Mouse (Mus musculus) testis, postnatal 10 days (tissue): Measurements from ENCODE around the gene Astn1.

ENCODE experiments used
- DNase-seq: peaks from one replicate; pipeline ENCODE4 v3.0.0; 2021; ENCODE audit warnings: low spot score

Astn1 gene

DNA sequence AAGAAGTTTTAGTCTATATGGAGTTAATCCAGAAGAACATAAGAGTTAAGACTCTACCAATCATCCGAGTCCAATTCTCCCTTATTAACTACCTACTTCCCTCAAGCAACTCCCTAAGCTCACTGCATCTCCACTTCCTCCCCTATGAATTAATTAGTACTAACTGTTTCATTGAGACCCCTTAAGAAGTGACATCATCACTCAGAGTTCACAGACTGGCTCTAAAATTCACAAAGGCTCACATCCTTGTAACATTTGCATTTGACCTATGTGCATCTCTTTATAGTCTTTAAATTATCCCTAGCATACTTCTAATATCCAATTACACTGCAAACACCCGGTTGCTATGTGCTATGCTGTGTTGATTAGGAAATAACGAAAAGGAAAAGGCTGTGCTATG is 174.1 kb downstream of the Astn1 start:
- DNase-seq, result no peak

DNA sequence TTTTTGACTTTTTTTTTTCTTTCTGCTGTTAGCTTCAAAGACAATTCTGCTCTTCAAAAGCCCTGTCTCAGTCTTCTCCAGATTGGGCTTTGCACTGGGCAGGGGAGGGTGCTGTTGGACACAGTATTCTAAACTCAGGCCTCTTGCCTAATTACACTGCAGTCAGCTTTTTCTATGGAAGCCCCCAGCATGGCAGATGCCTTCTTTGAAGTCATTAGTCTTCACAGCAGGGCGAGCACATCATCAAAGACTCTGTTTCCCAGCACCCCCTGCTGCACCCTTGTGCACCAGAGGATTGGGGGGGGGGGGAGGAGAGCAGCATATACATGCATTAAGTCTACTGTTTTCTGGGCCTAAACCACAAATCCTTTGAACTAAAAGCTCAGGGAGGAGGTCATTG is 174.8 kb downstream of the Astn1 start:
- no peak for DNase-seq

DNA sequence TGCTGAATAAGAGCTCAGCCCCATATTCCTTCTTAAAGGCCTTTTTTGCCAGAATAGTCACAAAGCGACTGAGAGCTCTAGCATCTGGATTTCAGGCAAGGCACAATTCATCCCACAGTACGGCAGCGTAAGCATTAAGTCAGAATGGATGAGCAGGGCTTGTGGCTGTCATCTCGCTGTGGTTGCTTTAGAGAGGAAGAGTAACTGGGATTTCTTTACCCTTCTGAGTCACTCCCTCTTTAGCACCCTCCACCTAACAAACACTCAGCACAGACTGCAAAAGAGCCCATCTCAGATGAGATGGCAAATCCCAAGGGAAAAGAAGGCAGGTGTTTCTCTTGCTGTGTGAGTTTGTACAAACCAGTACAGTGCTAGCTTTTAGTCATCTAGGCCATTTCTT is 183.0 kb downstream of the Astn1 start:
- DNase-seq, result no peak

DNA sequence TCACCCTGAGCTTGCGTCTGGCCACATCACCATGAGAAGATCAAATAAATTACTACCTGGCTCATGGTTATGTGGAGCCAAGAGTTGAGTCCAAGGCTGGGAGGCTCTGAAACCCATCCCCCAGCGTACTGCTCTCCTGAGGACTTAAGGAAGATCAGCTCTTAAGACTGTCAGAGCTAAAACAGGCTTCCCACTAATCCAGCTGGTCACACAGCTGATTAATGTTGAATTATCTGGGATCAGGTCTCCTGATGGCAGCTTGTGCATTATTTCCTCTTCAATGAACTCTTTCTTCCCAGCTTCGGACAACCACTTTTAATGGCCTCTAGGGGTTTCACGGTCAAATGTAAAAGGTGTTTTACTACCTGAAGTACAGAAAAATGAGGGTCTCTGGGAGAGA is 184.4 kb downstream of the Astn1 start:
- DNase-seq, result no peak

DNA sequence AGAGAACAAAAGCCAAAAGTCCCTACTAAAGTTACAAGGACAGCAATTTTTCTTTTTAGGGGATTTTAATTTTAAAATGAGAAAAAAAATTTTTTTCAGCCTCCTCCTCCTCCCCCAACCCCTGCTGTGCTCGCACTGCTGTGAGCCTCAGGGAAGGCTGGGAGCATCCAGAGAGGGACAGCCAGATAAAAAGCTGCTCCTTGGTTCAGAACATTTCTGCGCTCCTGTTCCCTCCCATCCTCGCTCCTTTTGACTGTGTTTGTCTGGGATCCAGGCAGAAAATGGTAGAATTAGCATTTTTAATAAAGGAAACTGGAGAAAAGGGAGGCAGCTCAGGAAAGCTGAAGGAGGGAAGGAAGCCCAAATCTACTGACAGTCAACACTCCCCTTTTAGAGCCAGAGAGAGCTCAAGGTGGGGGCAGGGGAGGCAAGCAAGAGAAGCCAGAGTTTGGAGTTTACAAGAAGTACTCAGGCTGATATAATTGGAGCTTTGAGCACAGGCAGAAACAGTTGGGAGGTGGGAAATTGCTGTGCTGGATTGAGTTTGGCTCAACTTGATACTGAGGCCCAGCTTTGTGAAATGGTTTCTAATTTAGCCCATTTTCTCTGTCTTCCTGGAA is 185.6 kb downstream of the Astn1 start:
- DNase-seq, result no peak

DNA sequence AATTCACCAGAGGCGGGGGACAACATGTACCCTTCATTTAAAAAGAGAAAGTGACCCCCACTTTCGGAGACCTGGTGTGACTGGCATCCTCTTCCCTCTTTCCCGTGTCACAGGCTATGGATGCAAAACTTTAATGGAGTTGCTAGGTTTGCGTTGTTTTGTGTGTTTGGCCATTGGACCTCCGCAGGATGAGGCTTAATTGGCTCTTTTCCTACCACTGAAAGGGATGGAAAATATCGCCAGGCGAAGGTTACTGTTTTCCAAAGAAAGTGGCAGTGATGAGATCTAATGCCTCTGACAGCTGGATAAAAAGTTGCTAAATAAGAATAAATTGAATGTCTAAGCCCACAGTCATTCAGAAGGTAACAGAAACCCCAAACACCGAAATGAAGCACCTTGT is 186.2 kb downstream of the Astn1 start:
- no peak for DNase-seq

DNA sequence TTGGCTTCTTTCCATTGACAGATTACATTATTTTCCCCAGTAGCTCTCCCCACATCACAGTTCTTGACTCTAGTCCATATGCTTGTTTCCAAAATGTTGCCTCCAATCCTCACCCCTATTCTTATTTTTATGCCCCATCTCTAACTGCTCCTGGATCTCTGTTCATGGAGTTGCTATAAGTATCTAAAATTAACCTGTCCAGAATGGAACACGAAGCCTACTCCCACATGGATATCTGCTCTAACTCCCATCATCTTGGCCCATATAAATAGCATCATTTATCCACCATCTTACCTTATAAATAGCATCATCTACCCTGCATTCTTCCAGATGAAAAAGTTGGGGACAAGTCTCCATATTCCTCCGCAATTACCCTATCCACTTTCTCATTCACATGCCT is 187.5 kb downstream of the Astn1 start:
- DNase-seq, result no peak

DNA sequence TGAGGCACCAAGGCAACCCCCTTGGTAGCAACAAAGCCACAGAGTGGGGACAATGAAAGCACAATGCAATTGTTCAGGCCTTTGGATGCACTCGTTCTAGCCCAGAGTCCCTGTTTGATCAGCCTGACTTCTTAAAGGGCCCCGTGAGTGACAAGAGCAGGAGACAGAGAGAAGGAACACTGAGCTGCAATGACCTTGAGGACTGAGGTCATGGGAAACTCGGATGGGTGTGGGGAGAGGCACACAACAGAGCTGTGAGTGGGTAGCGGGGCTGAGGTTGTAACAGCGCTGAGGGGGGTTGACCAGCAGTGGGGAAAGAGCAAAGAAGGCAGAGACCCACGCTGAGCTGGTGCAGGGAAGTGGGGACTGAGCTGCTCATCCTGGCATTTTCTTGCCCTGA is 189.9 kb downstream of the Astn1 start:
- no peak for DNase-seq

DNA sequence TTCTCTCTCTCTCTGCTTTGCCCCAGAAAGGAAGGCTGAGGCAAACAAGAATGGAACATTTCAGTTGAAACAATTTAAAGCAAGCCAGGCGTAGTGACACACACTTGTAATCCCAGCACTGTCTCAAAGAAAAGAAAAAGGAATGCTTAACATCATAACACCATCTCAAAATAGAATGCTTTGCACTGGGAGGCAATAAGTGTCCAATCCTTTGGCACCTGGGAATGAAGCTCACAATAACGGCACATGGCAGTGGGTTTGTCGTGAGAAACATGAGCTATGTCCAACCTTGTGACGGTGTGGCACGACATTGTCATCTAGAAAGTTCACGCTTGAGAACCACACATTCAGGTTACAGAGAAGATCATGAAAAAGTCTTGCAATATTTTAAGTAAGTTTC is 191.3 kb downstream of the Astn1 start:
- no peak for DNase-seq

DNA sequence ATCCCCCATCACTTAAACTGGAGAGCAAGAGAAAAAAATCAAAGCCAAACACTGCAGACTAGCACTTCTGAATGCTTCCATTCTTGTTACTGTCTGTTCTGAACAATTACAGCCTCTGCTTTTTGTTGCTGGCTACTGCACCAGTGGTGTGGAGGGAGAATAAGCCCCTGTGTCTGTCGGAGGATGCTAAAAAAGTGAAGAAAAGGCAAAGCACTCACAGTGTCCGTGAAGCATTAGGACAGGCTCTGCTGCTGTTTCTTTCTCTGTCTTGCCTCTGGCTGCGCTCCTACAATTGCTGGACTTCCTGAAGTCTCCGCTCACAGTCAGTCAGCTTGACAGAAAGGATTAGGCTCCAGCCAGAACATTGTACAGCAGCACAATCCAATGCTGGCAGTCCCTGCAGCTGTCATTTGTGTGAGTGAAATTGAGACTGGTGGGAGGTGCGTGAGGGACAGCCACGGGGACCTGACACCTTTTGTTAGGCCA is 192.0 kb downstream of the Astn1 start:
- DNase-seq, result no peak

DNA sequence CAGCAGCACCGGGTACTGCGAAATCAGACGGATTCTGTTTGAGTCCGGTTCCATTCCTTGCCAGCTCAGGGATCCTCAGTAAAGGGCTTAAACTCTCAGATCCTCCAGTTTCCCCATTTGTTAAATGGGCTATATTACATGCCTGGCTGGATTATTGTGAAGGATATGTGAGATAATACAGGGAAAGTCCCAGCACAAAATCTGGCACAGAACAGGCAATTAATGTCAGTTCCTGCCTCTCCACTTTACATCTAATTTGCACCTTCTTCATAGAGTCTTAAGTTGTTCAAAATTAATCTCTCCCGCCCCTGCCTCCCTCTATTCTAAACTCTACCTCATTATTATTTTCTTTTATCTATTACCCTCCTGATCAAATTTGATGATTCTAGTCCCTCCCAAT is 211.1 kb downstream of the Astn1 start:
- DNase-seq, result no peak

DNA sequence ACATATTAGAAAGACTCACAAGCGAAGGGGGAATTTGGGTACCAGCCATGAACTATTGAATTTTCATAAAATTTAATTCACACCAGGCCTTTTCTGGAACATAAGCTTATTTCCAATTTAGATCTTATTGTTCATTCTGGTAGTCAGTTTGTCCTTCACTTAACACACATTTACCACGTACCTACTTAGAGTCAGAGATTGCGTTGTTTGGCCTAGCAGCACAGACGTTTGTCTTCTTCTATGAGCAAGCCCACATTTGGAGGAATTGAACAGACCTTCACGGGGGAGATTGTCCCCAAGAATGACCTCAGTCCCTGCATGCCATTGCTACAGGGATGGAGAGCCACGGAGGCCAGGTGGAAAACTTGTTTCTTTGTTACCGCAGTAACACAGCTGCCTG is 211.5 kb downstream of the Astn1 start:
- DNase-seq, result no peak

DNA sequence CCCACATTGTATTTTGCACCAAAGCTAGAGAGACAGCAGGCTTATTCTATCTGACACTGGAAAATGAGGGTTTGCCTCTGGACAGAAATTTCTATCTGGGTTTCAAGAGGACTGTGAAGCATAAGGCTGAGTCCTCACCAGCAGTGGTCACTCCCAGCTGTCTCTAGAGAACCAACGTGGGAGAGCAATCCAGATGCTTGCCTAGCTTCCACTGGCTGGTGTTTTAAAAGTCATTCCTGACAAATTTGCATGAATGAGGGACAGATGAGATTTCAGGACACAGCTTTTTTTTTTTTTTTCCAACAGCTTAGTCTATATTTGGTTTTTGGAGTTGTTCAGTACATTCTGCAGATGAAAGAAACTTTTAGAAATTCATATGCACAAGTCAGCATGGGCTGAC is 213.9 kb downstream of the Astn1 start:
- no peak for DNase-seq

DNA sequence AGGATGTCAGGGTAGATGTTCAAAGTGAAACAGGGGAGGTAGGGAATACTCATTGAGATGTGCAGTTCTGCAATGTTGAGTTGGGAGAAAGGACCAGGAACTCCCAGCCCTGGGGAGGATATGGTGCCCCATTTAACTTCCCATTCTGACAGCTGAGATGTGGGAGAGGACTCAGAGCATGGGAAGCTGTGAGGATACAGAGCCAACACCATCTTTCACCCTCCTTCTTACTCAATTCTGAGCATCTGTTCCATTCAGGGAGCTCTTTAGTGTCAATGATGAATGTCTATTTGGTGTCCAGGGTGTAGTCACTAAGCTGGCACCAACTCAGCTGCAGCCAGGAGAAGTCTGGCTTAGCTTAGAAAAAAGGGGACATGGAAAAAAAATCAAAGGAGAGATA is 219.7 kb downstream of the Astn1 start:
- no peak for DNase-seq

DNA sequence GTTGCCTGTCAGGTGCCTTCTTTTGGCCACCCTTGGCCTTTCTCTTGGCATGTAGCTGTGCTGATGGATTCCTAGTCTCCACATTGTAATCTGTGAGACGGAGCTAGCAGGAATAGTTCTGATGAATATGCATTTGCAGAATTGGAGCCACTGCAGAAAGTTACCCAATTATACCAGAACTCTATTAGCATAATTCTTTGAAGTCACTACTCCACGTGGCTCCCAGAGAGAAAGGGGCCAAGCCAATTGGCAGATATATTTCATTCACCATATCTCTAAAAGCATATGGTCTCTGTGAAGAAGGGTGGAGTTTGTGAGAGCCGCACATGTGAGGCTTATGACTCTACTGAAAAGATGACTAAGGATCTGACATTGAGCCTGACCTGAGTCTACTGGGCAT is 226.8 kb downstream of the Astn1 start:
- DNase-seq, result no peak

DNA sequence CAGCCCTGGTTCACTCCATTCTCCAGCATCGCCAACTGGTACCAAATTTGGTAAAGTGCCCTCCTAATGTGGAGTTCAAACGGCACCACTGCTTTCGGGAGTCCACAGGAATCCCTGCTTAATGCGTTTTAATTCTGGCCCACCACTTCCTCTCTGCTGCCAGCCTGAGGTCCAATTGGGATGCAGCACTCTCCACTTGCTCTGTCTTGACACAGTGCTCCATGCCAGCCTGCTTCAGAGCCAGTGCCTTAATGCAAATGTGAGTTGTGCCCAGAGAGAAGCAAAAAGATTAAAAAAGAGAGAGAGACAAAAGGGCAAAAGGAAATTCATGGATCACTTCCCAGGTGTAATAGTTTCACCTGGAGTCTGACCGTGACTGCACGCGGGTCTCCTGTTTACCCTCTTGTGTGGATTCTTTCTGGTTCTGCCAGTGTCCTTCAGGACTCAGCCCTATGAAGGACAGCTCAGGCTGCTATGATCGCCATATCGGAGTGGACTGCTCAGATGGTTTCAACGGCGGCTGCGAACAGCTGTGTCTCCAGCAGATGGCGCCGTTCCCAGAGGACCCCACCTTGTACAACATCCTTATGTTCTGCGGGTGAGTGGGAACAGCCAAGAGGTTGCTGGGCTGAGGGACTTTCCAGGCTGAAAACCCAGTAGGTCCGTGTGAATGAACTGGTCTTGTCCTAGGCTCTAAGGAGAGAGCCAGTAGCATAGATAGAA is 234.8 kb downstream of the Astn1 start:
- DNase-seq, result peak; percentile 85

DNA sequence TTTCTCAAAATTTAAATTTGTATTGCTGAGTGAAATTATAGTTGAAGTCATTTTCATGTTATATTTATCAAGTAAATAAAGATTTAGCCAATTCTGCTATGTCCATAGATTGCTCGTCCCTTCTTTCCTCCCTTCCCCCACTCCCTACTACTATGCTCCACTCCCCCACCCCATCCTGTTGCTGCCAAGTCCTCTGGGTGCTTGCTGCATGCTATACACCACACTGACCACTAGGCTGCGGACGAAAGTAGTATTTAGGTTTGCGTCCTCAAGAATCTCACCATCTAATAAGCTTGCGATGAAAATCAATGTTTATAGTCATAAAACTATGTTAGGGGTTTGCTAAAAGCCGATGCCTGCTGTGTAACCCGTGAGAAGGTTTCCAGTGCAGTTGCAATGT is 235.9 kb downstream of the Astn1 start:
- no peak for DNase-seq

DNA sequence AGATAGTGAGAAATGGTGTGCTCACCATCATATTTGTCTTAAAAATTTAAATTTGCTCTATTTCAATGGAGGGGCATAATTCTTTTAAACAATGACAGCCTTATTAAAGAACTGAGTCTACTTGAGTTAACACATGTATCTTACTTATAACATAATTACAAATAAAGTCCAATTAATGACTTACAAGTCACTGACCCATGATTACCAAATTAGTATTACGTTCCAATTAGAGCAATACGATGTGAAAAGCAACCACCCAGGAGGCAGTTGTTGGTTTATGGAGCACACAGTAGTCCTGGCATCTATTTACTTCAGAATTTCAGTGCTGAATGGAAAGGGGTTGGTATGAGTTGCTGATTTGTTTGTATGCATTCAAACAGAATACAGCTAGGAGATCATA is 237.4 kb downstream of the Astn1 start:
- DNase-seq, result no peak

DNA sequence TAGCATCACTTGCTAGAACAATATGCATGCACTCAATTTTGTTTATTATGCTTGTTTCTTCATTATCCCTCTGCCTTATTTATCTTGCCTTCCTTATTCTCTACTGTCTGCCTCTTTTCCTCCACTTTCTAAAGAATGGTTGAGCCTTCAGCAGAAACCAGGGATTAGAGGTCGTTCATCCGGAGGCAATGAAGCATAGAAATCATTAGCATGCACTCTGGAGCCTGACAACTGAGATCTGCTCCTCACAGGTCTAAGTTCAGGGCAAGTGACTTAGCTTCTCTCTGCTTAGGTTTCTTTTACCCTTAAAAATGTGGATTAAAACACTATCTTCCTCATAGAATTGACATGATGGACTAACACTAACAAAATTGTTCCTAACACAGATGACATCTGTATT is 241.0 kb downstream of the Astn1 start:
- no peak for DNase-seq

DNA sequence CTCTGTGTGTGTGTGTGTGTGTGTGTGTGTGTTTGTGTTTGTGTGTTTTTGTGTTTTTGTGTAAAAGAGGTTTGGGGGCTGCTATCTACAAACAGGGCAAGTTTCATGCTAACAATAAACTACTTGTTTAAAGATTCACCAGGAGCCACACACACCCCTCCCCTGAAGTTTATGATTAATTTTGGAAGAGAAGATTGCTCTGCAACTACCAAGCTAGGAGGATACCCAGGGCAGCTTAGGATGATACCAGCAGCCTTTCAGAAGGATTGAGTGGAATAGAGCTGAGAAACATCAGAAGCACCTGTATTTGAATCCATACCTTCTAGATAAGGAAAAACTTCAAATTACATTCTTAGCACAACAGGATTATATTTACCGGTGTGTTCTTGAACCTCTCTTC is 242.1 kb downstream of the Astn1 start:
- no peak for DNase-seq

DNA sequence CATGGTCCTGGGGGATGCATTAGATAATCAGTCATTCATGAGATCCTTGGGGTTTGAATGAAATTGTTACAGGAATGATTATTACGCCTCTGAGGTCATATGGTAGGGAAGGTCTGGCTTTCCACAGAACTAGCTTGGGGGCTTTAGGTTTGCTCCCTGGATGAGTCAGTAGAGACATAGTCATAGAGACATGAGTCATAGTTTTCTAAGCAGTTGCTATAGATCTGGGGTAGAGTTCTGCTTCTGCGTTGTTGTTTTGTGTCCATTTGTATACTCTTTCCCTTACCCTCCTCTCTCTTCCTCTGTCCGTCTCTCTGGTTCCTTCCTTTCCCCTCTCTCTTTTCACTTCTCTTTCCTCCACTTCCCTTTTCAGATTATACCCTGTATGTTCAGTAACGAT is 243.5 kb downstream of the Astn1 start:
- DNase-seq, result no peak

DNA sequence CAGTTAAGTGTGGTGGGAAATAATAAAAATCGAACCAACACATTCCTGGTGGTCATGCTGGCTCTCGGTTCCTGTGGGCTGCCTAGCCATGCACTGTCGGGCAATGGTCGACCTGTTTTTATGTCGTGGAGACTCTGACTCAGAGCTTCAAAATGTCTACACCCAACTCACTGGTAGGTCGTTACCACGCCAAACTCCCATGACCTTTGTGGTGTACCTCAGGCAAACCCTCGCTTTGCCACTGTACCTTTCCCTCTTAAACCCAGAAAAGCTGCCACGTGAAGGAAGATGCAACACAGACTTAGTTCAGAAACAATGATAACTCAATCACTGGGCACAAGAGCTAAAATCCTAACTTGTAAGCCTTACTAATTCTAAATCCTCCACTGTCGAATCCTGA is 244.3 kb downstream of the Astn1 start:
- DNase-seq, result no peak

DNA sequence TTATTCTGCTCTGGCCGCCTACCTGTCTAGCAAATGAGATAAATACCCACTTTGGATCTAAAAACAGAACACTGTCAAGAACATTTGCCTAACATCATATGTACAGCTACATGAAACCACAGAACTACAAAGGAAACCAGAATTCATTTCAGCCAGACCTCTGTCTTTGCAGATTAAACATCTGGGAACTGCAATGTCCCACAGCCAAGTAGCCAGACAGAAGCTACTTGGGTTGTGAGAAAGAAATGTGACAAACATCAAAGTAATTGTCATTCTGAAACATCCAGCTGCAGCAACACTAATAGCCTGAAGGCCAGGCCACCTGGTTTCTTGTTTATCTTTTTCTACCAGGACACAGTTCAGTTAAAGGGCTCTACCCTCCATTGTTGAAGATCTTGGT is 245.1 kb downstream of the Astn1 start:
- DNase-seq, result no peak

DNA sequence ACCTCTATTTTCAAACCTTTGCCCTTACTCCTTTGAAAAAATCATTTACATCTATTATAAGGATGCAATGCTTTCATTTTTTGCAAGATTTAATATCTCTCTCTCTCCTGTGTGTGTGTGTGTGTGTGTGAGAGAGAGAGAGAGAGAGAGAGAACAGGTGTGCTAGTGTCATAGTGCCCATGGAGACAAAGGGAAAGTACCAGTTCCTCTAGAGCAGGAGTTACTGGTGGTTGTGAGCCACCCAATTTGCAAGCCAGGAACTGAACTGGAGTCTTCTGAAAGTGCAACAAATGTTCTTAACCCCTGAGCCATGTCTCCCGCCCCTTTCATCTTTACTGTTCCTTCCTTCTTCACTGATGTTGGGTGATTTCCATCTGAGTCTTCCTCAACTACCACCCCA is 253.1 kb downstream of the Astn1 start:
- no peak for DNase-seq
